Mouse (Mus musculus): ENCODE measurements around the gene Pax8.
A peak's percentile ranks its signal among the peaks of the same experiment; 100 is the strongest.

Gene Pax8

DNA sequence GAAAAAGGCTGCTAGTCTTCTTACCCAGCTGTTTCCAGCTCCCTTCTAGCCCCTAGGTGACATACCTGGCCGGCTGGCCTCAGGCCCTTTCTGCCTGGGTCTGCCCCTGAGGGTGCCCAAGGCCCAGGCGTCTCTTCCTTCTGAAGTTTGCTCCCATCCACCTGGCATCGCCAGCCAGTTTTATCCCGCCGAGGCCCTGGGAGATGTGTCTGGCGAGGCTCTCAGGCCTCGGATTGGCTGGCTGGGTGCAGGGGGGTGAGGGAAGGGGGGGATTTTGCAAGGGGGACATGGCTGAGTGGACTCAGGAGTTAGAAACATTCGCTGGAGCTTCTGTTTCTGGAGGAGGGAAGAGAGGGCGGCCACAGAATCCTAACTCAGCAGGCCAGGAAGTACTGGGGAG, at the start of gene Pax8:
Gene Pax8 (minus strand): TSS at position 180 of the 400 bp plus-strand sequence.
- DNase-seq (ENCODE audit: low spot score in 2 of 2): no peak

DNA sequence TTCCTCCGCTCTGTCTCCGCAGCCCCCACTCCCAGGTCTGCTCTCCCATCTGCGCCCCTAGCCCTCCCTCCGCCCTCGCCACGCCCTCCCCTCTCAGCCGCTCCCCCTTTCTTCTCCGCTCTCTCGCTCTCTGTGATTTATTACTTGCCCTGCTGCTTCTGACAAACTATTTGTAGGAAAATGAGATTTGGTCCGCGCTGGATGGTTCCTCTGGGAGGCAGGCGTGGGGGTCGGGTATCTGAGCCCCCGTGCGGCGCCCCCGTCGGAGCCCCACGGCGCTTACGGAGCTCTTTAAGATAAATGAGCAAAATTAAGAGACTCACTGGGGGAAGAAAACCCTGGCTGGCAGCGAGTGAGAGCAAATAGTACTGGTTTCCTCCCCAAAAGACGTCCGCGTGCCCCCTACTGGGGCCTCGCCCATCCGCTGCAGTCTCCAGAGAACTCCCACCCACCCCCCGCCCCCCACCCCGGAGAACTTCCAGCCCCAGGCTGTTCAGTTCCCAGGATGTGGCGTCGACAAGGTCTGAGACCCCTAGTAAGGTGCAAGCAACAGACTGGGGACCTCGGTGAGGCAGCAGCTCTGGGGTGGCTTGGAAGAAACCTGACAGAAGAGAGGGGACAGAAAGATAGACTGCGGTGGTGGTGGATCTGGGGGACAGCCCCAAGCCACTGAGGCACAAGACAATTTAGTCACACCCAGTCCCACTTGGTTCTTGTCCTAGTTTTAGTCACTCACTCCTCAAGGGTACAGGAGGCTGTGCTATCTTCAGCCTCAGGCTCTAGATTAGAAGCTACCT, 46.2 kb upstream of the Pax8 start:
- DNase-seq (ENCODE audit: low spot score in 2 of 2): peak; percentile 31 to 57

DNA sequence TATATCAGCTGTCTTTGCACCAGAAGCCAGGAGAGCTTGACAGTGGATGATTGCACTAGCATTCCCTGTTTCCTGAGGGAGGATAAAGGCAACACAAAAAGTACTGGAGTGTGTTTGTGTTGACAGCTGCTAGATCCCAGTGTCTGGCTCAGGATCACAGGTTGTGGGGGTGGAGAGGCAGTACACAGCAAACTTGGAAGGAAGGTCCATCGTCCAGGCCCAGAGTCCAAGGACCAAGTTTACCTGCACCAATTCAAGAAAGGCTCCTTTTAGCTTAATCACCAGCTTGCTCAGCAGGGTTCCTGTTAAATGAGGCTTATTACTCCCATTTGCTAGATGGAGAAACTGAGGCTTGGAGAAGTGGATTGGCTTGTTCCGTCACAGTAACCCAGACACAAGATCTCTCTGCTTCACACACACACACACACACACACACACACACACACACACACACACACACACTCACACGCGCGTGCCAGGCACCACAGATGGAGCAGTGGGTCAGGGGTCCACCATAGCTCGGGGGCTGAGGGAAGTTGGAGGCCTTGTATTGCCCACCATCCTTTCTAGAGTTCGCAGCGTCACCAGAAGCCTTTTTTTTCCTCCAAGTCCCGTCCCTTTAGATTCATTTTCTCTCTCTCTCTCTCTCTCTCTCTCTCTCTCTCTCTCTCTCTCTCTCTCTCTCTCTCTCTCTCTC, 45.3 kb upstream of the Pax8 start:
- no peak for DNase-seq (ENCODE audit: low spot score in 2 of 2)

DNA sequence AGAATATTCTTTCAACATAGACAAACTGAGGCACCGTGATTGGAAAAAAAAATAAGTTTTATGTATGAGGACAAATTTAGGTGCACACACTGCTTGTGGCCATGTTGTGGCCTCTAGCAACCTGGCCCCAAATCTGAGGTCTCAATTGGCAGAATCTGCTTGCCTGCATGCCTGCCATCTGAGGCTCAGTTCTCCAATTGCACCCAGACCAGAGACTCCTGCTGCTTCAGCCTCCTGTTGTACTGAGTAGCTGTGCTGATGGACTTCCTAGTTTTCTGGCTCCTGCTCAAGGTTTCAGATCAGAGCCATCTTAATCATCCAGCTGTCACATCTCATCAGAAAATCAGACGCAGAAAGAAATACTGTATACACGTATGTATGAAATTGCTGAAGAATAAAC, 41.5 kb upstream of the Pax8 start:
- no peak for DNase-seq (ENCODE audit: low spot score in 2 of 2)

DNA sequence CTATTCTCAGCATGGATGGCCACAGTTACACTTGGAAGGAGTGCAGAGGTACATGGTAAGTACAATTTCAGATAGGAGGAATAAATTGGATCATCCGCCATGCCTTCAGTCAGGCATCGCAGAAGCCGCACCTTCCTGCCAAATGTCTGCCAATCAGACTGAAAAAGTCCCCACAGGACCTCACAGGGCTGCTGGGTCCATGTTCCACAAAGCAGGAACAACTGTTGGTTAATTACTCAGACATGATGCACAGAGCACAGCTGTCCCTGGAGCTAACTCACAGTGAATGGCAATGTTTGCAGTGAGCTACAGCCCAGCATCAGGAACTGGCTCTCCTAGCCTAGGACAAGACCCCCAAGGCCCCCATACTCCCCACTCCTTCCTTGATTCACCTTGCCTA, 32.0 kb upstream of the Pax8 start:
- no peak for DNase-seq (ENCODE audit: low spot score in 2 of 2)

DNA sequence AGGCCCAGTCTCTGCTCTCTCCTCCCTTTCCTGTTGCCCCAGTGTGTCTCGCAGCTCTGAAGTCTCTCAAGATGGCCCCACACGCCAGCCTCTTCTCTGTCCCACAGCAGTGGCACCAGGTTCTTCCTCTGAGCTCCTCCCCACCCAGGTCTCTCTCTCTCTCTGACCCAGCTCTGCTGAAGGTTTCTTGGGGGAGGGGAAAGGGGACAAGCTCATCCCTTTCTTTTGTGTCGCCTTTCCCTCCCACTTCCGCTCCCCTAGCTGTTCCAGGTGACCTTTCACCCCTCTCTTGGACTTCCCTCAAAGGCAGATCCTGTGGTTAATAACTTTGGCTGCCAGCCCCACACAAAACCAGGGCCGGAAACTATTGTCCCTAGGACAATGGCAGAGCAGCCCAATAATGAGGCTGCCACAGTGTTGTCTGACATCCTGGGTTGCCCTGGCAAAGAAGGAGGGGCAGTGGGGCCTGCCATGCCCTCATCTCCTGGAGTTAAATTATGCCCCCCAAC, 27.6 kb upstream of the Pax8 start:
- no peak for DNase-seq (ENCODE audit: low spot score in 2 of 2)

DNA sequence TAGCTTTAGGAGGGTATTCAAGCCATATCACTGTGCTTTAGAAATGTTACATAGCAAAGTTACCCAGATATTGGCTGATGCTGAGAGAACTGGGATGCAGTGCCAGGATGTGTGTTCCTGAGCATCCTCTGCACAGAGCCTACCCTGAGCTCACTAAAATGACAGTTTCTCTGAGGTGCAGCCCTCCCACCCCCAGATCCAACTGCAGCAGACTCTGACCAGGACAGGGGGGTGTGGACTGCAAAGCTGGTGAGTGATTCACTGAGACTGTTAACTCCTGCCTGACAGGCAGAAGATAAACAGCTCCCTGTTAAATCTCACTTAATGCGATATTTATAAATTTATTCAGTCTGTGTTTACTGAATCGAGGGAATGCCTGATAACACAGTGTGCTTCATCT, 25.5 kb upstream of the Pax8 start:
- no peak for DNase-seq (ENCODE audit: low spot score in 2 of 2)

DNA sequence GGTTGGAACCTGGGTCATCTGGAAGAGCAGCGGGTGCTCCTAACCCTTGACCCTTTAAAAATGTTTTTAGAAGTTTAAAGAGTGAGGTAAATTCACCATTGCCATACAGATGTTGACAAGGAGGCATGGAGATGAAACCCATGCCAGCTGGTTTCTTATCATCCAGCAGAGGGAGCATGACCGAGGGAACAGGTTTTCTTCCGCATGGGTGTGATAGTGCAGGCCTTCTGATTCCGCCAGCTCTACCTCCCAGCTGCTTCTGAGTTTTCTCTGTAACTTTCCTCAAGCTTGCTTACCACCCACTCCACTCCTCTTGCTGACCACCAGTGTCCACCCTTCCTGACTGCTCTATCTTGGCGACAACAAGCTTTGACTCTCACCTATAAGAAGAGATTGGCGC, 15.2 kb upstream of the Pax8 start:
- DNase-seq (ENCODE audit: low spot score in 2 of 2): no peak

DNA sequence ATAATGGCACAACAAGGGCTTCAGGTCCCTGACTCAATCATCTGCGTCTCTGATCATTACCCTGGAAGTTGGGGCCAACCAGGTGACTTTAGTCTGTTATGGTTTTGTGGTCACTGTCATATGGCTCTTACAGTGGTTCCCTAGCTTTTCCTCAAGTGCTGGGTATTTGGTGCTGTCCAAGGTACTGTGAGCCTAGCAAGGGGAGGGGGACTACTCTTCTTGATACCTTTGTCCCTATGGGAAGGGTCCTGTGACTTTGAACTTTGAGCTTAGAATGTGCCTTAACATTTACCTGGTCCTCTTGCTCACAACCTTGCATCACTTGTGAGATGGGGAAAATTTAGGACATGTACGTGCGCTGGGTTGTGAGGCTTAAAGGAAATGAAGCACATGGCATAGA, 13.3 kb upstream of the Pax8 start:
- no peak for DNase-seq (ENCODE audit: low spot score in 2 of 2)

DNA sequence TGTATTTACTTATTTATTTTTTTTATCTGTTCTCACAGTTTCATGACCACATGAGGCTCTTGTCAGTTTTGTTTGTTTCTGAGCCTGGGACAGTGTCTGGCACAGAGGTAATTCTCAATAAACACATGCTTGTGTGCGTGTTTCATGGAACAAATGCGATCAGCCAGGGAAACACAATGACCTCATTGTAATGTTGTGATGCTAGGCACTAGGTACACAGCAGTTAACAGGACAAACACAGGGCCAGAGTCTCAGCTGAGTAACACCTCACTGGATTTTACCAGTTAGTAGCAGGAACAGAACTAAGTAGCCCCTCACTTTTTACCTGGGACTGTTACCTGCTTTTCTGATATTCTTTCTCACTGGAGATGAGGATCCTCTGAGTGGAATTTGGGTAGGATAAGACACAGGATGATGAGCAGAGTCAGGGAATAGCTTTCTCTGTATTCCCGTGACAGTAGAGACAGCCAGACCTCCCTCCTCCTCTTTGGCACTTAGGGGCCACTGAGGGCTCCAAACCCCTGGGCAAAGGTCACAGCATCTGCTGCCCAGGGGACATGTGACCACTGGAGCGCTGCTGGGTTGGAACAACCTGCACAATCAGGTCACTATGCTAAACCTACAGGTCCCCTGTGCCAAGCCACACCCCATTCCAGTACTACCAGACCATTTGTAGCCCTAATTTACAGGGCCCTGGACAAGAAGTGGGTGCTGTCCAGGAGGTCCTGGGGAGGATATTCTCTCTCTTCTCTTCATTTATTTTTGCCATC, 11.8 kb upstream of the Pax8 start:
- DNase-seq (ENCODE audit: low spot score in 2 of 2): no peak

DNA sequence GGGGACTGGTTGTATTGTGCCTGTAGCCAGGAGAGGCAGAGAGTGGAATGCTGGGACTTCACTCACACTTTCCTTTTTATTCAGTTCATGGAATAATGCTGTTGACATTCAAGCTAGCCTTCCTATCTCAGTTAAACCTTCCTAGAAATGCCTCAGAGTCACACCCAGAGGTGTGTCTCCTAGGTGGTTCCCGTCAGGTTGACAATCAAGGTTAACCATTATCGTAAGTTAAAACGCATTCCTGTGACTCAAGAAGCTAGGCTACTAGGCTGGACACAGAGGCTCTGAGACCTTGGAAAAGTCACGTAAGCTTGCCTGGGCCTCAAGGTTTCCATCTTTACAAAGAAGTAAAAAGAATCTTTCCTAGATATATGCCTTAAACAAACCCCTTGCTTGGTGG, 10.0 kb upstream of the Pax8 start:
- DNase-seq (ENCODE audit: low spot score in 2 of 2): no peak

DNA sequence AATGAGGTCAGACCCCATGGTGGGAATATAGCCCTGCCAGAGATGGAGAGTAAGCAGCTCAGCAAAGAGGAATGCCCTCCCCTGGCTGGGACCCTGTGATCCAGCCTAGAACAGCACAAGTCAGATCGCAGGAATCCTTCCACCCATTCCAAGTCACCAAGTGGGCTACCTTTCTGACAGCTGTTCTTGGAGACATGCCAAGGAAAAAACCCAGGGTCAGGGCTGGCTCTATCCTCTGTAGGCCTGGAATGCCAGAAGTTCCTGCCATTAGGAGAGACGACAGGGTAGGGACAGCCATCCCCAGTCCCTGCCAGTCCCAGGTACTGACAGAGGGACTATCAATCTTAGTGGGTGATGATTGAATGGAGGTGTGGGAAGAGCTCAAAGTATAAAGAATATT, 4.5 kb upstream of the Pax8 start:
- DNase-seq (ENCODE audit: low spot score in 2 of 2): no peak

DNA sequence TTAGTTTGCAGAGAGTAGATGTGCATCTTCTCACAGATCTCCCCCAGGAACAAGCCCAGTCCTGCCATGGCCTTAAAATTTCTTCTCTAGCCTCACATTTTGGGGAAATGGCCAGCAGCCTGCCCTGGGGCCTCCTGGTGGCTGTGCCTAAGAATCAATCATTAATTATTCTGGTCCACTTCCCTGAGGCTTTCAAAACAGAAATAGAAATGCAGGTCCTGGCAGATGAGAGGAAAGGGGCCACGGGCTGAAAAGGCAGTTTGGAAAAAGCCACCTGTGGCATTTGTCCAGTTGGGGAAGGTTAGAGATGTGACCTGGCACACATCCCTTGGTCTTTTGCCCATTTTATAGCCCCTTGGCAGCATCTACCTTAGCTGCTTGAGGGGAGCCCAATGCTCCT, 3.8 kb upstream of the Pax8 start:
- no peak for DNase-seq (ENCODE audit: low spot score in 2 of 2)

DNA sequence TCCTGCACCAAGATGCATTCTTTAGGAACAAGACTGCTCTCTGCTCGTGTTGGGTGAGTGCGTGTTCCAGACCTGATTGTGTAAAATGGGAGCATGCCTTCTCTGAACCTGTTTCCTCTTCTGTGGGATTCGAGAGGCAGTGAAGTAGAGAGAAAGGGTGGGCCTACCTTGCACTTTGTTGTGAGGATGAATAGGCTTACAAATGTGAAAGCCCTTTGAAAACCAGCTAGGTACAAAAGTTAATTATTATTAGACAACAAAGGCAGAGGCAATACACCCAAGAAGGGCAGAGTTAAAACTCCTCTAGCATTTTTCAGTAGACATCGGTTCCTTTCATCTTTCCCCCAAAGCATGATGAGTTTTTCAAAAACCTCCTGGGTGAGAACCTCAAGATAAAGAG, 3.2 kb upstream of the Pax8 start:
- no peak for DNase-seq (ENCODE audit: low spot score in 2 of 2)

DNA sequence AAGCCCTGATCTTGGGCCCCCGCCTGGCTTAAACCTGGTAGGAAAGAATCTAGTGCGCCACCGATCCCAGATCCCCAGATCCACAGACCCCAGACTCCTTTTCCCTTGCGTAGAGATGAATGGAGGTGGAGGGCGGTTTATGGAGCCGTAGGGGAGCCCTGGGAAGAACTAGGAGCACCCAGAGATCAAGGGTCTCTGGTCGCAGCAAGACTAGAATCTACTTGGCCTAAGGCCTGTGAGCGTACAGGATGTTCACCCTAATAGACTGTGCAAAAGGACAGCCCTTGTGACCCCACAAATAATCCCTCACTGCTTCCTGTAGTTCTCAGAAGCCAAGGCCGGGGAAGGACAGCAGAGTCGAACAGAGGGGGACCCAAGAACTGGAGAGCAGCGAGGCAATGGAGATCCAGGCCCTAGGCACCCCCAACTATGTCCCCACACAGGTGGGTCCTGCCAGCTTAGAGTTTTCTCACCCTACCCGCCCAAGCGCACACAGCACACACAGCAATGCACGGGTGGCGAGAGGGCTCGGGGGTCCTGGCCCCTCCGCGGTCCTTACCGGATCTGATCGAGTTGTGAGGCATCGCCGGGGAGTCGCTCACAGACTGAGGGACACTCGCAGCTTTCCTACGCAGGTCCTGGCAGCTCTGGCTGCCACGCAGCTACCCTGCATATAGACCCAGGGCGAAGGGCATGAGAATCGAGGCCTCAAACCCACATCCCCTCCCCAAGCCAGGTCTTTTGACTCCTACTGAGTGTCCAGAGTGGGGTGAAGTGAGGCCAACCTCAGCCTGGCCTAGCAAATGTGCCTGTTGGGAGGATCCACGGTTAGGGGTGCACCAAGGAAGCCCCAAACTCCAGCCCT, 653 bp downstream of the Pax8 start:
- DNase-seq (ENCODE audit: low spot score in 2 of 2): no peak

DNA sequence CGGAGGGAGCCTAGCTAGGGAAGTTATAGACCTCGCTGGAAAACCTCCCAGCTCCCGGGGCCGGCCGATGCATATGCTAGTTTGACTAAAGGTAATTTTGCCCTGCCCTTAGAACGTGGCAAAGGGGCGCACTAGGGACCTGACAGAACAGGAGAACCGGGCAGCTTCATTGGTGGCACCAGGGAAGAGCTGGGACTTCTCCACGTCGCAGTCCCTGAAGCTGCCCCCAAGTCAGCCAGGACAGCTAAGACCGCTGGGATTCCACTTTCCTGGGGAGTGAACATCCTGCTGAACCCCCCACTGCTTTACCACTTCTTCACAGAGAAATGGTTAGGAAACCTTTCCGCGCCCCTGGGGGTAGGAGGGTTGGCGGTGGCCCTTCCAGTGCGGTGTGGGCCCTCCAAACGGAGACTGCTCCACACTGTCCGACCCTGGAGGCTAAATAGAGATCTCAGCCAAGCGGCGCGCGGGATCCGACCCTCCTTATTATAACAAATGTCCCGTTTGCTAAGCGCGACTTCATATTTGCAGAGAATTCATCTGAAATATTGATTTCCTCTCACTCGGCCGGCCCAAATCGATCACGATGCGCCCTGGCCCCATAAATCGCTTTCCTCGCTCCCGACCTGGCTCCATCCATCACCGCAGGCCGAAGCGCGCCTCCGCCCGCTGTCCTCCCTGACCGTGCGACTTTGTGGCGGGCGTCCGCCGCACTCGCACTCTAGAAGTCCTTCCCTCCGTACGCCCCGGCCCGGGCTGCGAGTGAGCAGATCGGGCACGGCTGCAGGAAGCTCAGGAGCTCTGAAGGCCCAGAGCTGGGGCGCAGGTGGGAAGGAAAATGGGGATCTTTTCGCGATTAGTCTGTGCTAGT, 1.5 kb downstream of the Pax8 start:
- no peak for DNase-seq (ENCODE audit: low spot score in 2 of 2)

DNA sequence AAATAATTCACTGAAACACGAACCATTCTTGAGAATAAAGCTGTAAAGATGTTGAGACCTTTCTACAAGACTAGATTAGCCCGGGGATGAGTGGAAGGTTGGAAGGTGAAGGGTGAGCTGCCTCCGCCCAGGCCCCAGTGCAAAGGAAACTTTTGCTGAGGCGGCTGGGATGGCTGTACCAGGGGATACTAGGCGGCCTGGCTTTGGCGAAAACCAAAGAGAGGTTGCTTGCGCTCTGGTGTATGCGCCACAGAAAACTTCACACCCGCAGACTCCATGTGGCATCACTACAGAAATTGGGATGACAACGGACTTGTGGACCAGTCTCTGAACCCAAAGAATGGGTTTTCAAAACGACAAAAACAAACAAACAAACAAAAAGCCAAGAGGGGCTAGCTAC, 2.7 kb downstream of the Pax8 start:
- DNase-seq (ENCODE audit: low spot score in 2 of 2): no peak

DNA sequence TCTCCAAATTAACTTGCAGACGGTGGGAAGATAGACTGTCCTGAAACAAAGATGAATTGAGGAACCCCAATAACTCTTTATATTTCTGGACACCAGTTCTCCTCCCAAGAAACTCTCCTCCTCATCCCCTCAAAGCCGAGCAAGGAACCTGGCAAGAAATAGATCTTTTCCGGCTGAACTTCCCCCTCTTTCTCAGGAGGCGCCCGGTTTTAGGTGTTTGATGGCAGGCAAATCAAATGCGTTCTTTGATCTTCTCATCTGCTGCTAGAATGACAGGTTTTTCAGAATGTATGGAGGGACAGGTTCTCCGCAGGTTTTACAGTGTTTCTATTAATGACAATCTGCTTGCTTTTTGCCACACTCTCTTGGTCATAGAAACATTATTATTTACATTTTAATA, 3.3 kb downstream of the Pax8 start:
- no peak for DNase-seq (ENCODE audit: low spot score in 2 of 2)

DNA sequence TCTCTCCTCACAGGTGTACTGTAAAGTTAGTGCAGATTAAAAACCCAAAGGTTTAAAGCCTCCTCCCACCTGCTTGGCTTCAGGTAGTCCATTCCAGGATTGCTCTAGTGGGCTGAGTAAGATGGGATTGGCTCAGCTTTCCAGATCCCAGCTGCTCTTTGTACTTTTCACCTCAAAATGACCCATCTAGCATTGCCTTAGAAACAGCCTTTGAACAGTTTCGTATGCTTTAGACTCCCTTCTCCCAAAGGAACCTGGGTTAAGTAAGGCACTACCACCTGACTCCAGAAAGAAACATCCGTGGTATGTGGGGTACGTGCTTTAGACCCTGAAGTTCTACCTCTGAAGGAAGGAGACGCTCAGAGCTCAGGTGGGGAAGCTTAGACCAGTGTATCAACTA, 6.3 kb downstream of the Pax8 start:
- no peak for DNase-seq (ENCODE audit: low spot score in 2 of 2)

DNA sequence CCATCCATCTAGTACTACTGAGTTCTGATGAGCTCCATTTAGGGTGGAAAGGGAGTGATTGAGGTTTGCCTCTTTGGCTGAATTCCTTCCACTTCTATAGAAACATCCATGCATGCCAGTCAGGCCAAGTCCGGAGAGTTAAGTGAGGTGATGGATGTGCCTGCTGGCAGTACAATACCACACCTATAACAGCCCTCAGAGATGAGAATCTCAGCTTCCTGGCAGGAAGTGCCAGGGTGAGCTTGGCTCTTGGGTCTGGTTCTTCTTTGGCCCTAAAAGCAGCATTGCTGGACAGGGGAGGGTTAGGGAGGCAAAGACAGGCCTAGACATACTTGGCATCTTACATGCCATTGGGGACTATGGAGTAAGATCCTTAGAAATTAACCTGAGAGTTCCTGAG, 7.0 kb downstream of the Pax8 start:
- DNase-seq (ENCODE audit: low spot score in 2 of 2): no peak

DNA sequence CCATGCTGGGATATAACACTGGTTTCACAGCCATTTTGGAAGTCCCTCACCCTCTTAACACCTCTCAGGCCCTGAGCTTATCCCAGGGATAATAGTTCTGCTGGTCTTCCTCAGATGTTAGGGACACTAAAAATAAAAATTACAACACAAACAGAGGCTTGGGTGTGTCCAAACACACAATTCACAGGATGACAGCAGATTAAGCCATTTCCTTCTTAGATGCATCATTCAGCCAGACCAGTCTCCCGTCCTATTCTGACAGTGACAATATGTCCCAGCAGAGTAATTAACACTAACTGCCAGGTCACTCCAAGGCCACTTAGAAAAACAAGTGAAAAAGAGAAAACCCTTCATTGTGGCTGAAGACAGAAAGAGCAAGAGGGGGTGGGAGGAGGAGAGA, 8.2 kb downstream of the Pax8 start:
- DNase-seq (ENCODE audit: low spot score in 2 of 2): no peak

Measured in cerebellum, postnatal 4 days (tissue).